Mouse (Mus musculus): ENCODE measurements at regions not wholly inside any gene's neighbourhood (a gene's known extent, or its start where the extent isn't known, plus 50 kb on each side); places are given as distances from the start of the nearest gene placed in this dataset.

DNA sequence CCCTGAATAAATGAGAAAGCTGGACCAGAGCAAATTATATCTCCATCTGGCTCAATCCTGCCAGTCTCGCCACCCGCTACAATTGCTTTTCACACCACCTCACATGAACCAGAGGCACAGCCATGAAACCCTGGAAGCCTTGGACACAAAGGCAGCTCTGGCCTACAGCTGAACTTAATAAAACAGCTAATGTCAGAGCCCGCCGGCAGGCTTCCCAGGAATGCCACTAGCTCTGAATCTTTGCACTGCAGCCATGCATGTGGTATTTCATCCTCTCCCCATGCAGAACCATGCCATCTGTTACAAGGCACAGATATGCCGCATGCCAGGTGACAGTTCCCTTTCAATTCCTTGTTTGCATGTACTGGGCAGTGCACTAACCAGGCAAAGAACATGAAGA, 2779.9 kb downstream of the Poteg start:
- DNase-seq, result peak; percentile 36 to 71
- 8% methylated on average over 5 of the region's 5 CpGs for WGBS

DNA sequence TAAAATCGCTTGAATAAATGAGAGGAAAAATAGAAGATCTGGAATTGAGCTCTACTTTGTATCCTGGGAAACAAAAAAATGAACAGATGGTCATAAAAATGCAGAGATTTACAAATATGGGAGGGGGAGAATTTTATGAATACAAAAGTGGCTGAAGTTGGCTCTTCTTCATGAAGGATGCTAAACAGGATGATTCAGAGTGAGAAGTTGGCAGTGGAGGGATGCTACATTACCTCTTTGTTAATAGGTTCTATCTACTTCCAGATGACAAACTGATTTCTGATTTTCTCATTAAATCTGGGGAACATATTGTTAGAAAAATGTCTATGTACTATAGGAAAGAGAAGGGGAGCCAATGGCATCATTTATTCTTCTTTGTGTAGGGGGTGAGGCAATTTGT, 2785.8 kb downstream of the Poteg start:
- WGBS, result 48% methylated on average over 1 of the region's 1 CpGs
- Histone ChIP-seq H3K27ac (ENCODE audit: insufficient read depth, low read length) (no peak overlapping the region), H3K27me3 (ENCODE audit: control insufficient read depth, insufficient read depth, low read length) (no peaks in the 10 kb centered on the region), H3K4me3 (replicated peaks; ENCODE audit: insufficient read depth, low read depth, low read length) (no peak overlapping the region), H3K4me1 (ENCODE audit: control insufficient read depth, insufficient read depth, low read length) (no peaks in the 10 kb centered on the region)
- no peak for DNase-seq
- TF ChIP-seq POLR2A (IDR thresholded peaks at IDR 0.05; ENCODE audit: borderline replicate concordance, insufficient read depth, low read length) (no peak), CTCF (IDR thresholded peaks at IDR 0.05; ENCODE audit: borderline replicate concordance, insufficient read depth, low read depth, low read length) (no peak)

More for the DNA sequence above, 2779.9 kb downstream of the Poteg start:
- H3K4me1 ChIP-seq (ENCODE audit: control insufficient read depth, insufficient read depth, low read length), result 0 out of 2 replicates have a peak, but pooled peaks cover 5% of the 10 kb centered on the region
- H3K27me3 ChIP-seq (ENCODE audit: control insufficient read depth, insufficient read depth, low read length), result no peaks in the 10 kb centered on the region
- no peak overlapping the region for H3K4me3 ChIP-seq (replicated peaks; ENCODE audit: insufficient read depth, low read depth, low read length)
- TF ChIP-seq POLR2A (IDR thresholded peaks at IDR 0.05; ENCODE audit: borderline replicate concordance, insufficient read depth, low read length), result no peak
- no peak overlapping the region for H3K27ac ChIP-seq (ENCODE audit: insufficient read depth, low read length)

GRCm38 (mm10) chr8:30251797-30252196, 2804.3 kb downstream of the Poteg start:
- 88% methylated on average over 3 of the region's 3 CpGs for WGBS
- Histone ChIP-seq H3K27ac (ENCODE audit: insufficient read depth, low read length) (no peak overlapping the region), H3K27me3 (ENCODE audit: control insufficient read depth, insufficient read depth, low read length) (no peaks in the 10 kb centered on the region), H3K4me1 (ENCODE audit: control insufficient read depth, insufficient read depth, low read length) (no peaks in the 10 kb centered on the region), H3K4me3 (replicated peaks; ENCODE audit: insufficient read depth, low read depth, low read length) (no peak overlapping the region)
- no peak for DNase-seq
- TF ChIP-seq CTCF (IDR thresholded peaks at IDR 0.05; ENCODE audit: borderline replicate concordance, insufficient read depth, low read depth, low read length) (no peak), POLR2A (IDR thresholded peaks at IDR 0.05; ENCODE audit: borderline replicate concordance, insufficient read depth, low read length) (no peak)

DNA sequence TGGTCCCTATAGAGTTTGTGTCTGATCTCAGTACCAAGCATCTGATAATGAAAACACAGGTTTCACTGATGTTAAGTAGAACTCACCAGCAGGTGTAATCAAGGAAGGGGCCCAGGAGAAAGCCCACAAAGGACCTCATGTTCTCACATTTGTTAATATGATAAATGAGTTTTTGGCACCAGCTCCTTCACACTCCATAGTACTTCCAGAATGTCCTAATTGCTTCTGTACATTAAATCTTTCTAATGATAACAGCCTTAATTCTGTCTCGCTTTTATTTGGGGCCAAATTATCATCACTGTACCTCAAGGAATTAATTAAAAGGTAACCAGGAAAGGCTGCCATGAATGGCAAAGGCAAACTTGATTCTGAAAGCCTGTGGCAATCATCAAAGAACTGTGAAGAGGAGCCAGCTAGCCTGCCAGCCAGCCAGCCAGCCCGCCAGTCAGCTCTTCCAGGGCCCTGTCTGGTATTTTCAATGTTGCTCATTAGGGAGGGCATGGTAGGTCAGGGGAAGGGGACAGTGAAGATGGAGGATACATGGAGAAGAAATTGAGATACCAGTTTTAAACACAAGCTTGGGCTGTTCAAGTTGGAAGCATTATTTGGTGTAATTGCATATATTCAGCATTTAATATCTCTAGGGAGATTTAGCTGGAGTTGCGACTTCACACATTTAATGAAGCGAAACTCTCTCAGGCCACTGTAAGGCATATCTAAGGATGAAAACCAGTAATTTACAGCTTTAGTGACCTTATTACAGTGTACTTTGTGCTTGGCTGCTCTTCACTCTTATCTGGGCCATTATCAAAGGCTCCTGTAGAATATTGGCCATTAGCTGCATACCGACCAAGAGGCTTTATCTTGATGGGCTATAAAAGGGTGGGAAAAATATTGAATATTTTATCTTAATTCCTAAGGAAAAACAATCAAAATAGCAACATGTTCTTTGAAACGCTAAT, 2822.8 kb downstream of the Poteg start:
- TF ChIP-seq POLR2A (IDR thresholded peaks at IDR 0.05; ENCODE audit: borderline replicate concordance, insufficient read depth, low read length) (no peak), CTCF (IDR thresholded peaks at IDR 0.05; ENCODE audit: borderline replicate concordance, insufficient read depth, low read depth, low read length) (no peak)
- H3K4me3 ChIP-seq (replicated peaks; ENCODE audit: insufficient read depth, low read depth, low read length), result no peak overlapping the region
- H3K4me1 ChIP-seq (ENCODE audit: control insufficient read depth, insufficient read depth, low read length), result no peaks in the 10 kb centered on the region
- no peaks in the 10 kb centered on the region for H3K27me3 ChIP-seq (ENCODE audit: control insufficient read depth, insufficient read depth, low read length)
- H3K27ac ChIP-seq (ENCODE audit: insufficient read depth, low read length), result no peak overlapping the region
- DNase-seq, result no peak
- 89% methylated on average over 6 of the region's 6 CpGs for WGBS

DNA sequence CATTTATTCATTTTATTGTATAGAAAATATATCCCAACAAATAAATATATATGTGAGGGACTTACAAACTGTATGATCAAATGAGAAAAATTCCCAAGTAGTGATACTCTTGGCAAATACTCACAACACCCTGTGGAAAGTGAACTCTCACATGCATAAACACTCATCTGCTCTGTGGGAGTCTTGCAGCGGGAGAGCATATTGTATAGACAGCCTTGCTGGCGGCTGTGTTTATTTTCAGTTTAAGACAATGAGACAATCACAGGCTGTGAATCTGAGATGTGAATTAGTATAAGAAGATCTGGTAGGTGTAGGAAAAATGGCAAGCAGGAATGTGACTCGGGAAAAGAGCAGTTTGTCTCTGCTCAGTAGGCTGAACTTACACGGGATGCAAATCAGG, 2841.7 kb downstream of the Poteg start:
- Histone ChIP-seq H3K4me1 (ENCODE audit: control insufficient read depth, insufficient read depth, low read length) (no peaks in the 10 kb centered on the region), H3K4me3 (replicated peaks; ENCODE audit: insufficient read depth, low read depth, low read length) (no peak overlapping the region), H3K27me3 (ENCODE audit: control insufficient read depth, insufficient read depth, low read length) (no peaks in the 10 kb centered on the region), H3K27ac (ENCODE audit: insufficient read depth, low read length) (no peak overlapping the region)
- 23% methylated on average over 4 of the region's 4 CpGs for WGBS
- TF ChIP-seq CTCF (IDR thresholded peaks at IDR 0.05; ENCODE audit: borderline replicate concordance, insufficient read depth, low read depth, low read length), result no peak
- no peak for TF ChIP-seq POLR2A (IDR thresholded peaks at IDR 0.05; ENCODE audit: borderline replicate concordance, insufficient read depth, low read length)
- DNase-seq, result no peak

- TF ChIP-seq POLR2A (IDR thresholded peaks at IDR 0.05; ENCODE audit: borderline replicate concordance, insufficient read depth, low read length), result no peak
- TF ChIP-seq CTCF (IDR thresholded peaks at IDR 0.05; ENCODE audit: borderline replicate concordance, insufficient read depth, low read depth, low read length), result no peak
- H3K27ac ChIP-seq (ENCODE audit: insufficient read depth, low read length), result no peak overlapping the region
- H3K4me1 ChIP-seq (ENCODE audit: control insufficient read depth, insufficient read depth, low read length), result no peaks in the 10 kb centered on the region
- no peak for DNase-seq
- H3K4me3 ChIP-seq (replicated peaks; ENCODE audit: insufficient read depth, low read depth, low read length), result no peak overlapping the region
- H3K27me3 ChIP-seq (ENCODE audit: control insufficient read depth, insufficient read depth, low read length), result no peaks in the 10 kb centered on the region
Observed at GRCm38 (mm10) chr8:30331201-30331600, 2883.7 kb downstream of the Poteg start.

DNA sequence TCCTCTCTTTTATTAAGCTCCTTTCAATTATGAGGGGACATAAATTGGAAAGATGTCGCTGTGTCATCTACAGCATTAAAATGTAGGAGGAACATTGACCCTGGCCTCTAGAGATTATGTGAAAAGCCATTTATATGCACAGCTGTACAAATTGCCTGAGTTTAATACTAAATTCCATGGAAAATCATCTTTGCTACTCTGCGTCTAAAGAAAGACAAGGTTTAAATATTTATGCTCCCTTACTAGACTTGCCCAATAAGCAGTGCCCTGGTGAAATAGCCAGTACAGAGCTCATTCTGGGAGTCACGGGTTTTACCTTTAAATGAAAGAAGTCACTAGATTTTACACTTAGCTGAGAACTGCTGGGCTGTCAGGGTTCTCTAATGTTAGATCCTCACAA, 2885.9 kb downstream of the Poteg start:
- TF ChIP-seq POLR2A (IDR thresholded peaks at IDR 0.05; ENCODE audit: borderline replicate concordance, insufficient read depth, low read length) (no peak), CTCF (IDR thresholded peaks at IDR 0.05; ENCODE audit: borderline replicate concordance, insufficient read depth, low read depth, low read length) (no peak)
- H3K4me1 ChIP-seq (ENCODE audit: control insufficient read depth, insufficient read depth, low read length), result no peaks in the 10 kb centered on the region
- no peaks in the 10 kb centered on the region for H3K27me3 ChIP-seq (ENCODE audit: control insufficient read depth, insufficient read depth, low read length)
- H3K4me3 ChIP-seq (replicated peaks; ENCODE audit: insufficient read depth, low read depth, low read length), result no peak overlapping the region
- no peak for DNase-seq
- no peak overlapping the region for H3K27ac ChIP-seq (ENCODE audit: insufficient read depth, low read length)
- WGBS, result 77% methylated on average over 3 of the region's 3 CpGs

GRCm38 (mm10) chr8:30359464-30359863, 2912.0 kb downstream of the Poteg start:
- H3K4me1 ChIP-seq (ENCODE audit: control insufficient read depth, insufficient read depth, low read length), result no peaks in the 10 kb centered on the region
- no peak for DNase-seq
- no peak overlapping the region for H3K27ac ChIP-seq (ENCODE audit: insufficient read depth, low read length)
- 91% methylated on average over 1 of the region's 1 CpGs for WGBS
- TF ChIP-seq CTCF (IDR thresholded peaks at IDR 0.05; ENCODE audit: borderline replicate concordance, insufficient read depth, low read depth, low read length) (no peak), POLR2A (IDR thresholded peaks at IDR 0.05; ENCODE audit: borderline replicate concordance, insufficient read depth, low read length) (no peak)
- H3K4me3 ChIP-seq (replicated peaks; ENCODE audit: insufficient read depth, low read depth, low read length), result no peak overlapping the region
- H3K27me3 ChIP-seq (ENCODE audit: control insufficient read depth, insufficient read depth, low read length), result no peaks in the 10 kb centered on the region
